Mouse (Mus musculus): Measurements from ENCODE around the gene Nrxn3. TPM values are rescaled to one million over a fixed set of nuclear protein-coding genes. Genes with fewer than 3 reads are reported as not detected.

Gene Nrxn3
- polyA plus RNA-seq, 1 experiment from 2014 or later, result 0.72 TPM

DNA sequence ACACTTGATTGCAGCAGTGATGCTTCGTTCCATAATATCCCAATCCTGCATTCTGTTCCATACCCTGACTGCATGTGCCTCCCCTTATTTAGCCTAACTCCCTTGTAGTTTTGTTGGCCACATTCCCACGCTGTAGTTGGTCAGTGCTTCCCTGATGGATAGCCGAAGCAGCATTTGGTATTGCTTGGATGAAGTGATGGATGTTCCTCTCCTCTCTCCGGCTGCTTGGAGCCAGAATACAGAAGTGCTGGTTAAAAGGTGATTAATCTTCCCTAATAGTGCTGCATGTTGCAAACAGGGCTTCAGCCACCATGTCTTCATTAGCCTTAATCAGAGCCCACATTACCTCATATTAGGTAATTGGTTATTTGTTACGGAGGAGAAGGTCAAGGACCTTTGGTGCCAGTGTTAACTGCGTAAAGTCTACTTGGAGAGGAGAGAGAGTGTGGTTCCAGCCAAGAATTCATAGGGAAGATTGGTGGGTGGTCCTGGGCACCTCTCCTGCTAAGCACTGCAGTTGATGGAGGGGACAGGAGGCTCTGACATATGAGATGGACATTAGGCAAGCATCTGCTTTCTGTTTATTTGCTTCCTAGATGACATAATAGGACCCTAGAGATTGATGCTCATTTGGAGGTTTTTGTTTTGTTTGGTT, 846.2 kb downstream of the Nrxn3 start:
- DNase-seq, result no peak
- ATAC-seq, result no peak
- H3K4me3 ChIP-seq (ENCODE audit: low read depth, low read length), result no peak overlapping the region
- no peak overlapping the region for H3K9ac ChIP-seq (replicated peaks)
- no peaks in the 10 kb centered on the region for H3K27me3 ChIP-seq (ENCODE audit: insufficient read depth, low read length)
- no peak overlapping the region for H3K27ac ChIP-seq (ENCODE audit: low read depth)
- no peak overlapping the region for H3K4me2 ChIP-seq (ENCODE audit: low read depth, low read length)
- TF ChIP-seq CTCF (IDR thresholded peaks at IDR 0.05; ENCODE audit: low read depth) (no peak), EP300 (IDR thresholded peaks at IDR 0.05; ENCODE audit: low read depth) (no peak)
- WGBS (ENCODE audit: insufficient replicate concordance), result 74% methylated on average over 6 of the region's 6 CpGs
- H3K36me3 ChIP-seq (replicated peaks; ENCODE audit: insufficient read depth, low read length), result no peaks in the 10 kb centered on the region
- H3K4me1 ChIP-seq (ENCODE audit: insufficient read depth), result no peaks in the 10 kb centered on the region
- no peaks in the 10 kb centered on the region for H3K9me3 ChIP-seq (ENCODE audit: low read length)

DNA sequence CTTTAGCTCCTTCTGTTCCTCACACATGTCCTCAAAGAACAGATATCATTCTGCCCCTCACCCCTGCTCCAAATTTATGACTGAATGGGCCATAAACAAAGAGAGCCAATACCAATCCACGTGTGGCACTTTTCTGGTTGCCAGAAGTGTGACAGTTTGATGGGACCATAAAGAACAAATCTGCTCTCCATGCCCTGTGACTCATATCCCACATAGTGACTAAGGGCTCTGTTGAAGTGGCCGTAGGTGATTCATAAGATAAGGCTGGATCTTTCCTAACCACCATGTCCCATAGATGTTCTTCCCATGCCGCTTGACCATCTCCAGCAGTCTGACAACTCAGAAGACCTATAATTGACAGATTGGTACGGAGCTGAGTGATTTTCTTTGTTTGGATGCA, 869.8 kb downstream of the Nrxn3 start:
- TF ChIP-seq EP300 (IDR thresholded peaks at IDR 0.05; ENCODE audit: low read depth) (no peak), CTCF (IDR thresholded peaks at IDR 0.05; ENCODE audit: low read depth) (no peak)
- H3K4me1 ChIP-seq (ENCODE audit: insufficient read depth), result no peaks in the 10 kb centered on the region
- H3K9me3 ChIP-seq (ENCODE audit: low read length), result no peaks in the 10 kb centered on the region

DNA sequence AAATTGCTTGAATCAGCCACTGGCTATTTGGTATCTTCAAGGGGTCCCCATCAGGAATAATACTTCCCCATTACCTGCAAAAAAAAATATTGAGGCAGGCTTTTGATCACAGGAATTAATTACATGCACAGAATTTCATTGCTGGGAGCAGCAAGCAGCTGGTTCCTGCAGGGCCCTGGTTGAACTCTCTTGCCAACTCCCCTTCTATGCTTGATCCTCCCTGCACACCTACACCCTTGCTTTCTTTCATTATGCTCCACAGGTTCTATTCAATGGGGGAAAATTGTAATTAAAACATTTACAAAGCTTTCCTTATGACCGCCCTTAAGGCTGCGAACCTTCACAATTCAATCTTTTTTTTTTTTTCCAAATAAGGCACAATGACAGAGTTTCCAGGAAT, 891.0 kb downstream of the Nrxn3 start:
- no peaks in the 10 kb centered on the region for H3K9me3 ChIP-seq (ENCODE audit: low read length)
- no peak overlapping the region for H3K27ac ChIP-seq (ENCODE audit: low read depth)
- no peaks in the 10 kb centered on the region for H3K4me1 ChIP-seq (ENCODE audit: insufficient read depth)
- H3K27me3 ChIP-seq (ENCODE audit: insufficient read depth, low read length), result no peaks in the 10 kb centered on the region
- 69% methylated on average over 2 of the region's 2 CpGs for WGBS (ENCODE audit: insufficient replicate concordance)
- H3K4me2 ChIP-seq (ENCODE audit: low read depth, low read length), result no peak overlapping the region
- ATAC-seq (no peak), DNase-seq (no peak)
- no peak overlapping the region for H3K4me3 ChIP-seq (ENCODE audit: low read depth, low read length)
- no peak overlapping the region for H3K9ac ChIP-seq (replicated peaks)
- no peaks in the 10 kb centered on the region for H3K36me3 ChIP-seq (replicated peaks; ENCODE audit: insufficient read depth, low read length)
- TF ChIP-seq CTCF (IDR thresholded peaks at IDR 0.05; ENCODE audit: low read depth) (no peak), EP300 (IDR thresholded peaks at IDR 0.05; ENCODE audit: low read depth) (no peak)

More for the DNA sequence above, 869.8 kb downstream of the Nrxn3 start:
- no peaks in the 10 kb centered on the region for H3K36me3 ChIP-seq (replicated peaks; ENCODE audit: insufficient read depth, low read length)
- no peak overlapping the region for H3K4me3 ChIP-seq (ENCODE audit: low read depth, low read length)
- DNase-seq (no peak), ATAC-seq (no peak)
- H3K27me3 ChIP-seq (ENCODE audit: insufficient read depth, low read length), result no peaks in the 10 kb centered on the region
- H3K9ac ChIP-seq (replicated peaks), result no peak overlapping the region
- H3K27ac ChIP-seq (ENCODE audit: low read depth), result no peak overlapping the region
- no peak overlapping the region for H3K4me2 ChIP-seq (ENCODE audit: low read depth, low read length)
- WGBS (ENCODE audit: insufficient replicate concordance), result 70% methylated on average over 4 of the region's 4 CpGs

DNA sequence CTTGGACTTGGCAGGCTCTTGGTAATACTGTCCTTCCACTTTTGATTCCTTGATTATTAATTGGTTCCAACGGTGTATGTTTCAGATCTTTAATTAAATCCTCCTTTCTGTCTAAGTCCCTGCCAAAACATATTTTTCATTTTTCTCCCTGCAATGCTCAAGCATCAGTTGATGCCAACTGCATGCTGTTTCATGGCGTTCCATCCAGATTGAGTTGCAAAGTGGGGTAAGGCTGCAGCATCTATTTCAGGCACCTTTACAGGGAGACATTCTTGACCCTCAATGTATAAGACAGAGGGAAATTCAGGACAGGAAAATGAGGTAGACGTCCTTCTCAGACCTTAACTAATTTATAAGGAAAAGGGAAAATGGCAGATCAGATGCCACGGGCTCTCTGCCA, 903.1 kb downstream of the Nrxn3 start:
- H3K9me3 ChIP-seq (ENCODE audit: low read length), result no peaks in the 10 kb centered on the region
- DNase-seq (no peak), ATAC-seq (no peak)
- WGBS (ENCODE audit: insufficient replicate concordance), result 70% methylated on average over 4 of the region's 4 CpGs
- no peak for TF ChIP-seq CTCF (IDR thresholded peaks at IDR 0.05; ENCODE audit: low read depth)
- TF ChIP-seq EP300 (IDR thresholded peaks at IDR 0.05; ENCODE audit: low read depth), result no peak
- no peak overlapping the region for H3K4me2 ChIP-seq (ENCODE audit: low read depth, low read length)
- H3K4me1 ChIP-seq (ENCODE audit: insufficient read depth), result no peaks in the 10 kb centered on the region
- H3K36me3 ChIP-seq (replicated peaks; ENCODE audit: insufficient read depth, low read length), result no peaks in the 10 kb centered on the region
- H3K27ac ChIP-seq (ENCODE audit: low read depth), result no peak overlapping the region
- H3K9ac ChIP-seq (replicated peaks), result no peak overlapping the region
- H3K4me3 ChIP-seq (ENCODE audit: low read depth, low read length), result no peak overlapping the region
- no peaks in the 10 kb centered on the region for H3K27me3 ChIP-seq (ENCODE audit: insufficient read depth, low read length)

DNA sequence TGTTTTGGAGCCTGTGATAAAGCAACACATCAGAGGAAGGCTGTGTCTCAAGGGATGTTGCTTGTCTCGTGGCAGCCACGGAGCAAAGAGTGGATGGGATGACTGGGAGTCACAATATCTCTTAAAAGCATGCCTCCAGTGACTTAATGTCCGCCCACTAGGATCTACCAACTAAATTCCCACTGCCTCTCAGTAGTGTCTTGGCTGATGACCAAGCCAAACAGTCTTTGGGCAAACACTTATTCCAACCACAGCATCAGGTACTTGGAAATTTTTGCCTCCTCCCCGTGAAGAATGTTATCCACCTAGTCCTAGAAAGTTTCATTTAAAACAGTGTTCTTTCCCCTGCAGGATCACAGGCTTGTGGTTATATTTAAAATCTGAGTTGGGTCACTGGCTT, 917.4 kb downstream of the Nrxn3 start:
- 68% methylated on average over 4 of the region's 4 CpGs for WGBS (ENCODE audit: insufficient replicate concordance)
- no peak overlapping the region for H3K9ac ChIP-seq (replicated peaks)
- no peak overlapping the region for H3K4me3 ChIP-seq (ENCODE audit: low read depth, low read length)
- no peaks in the 10 kb centered on the region for H3K36me3 ChIP-seq (replicated peaks; ENCODE audit: insufficient read depth, low read length)
- no peak overlapping the region for H3K27ac ChIP-seq (ENCODE audit: low read depth)
- ATAC-seq (no peak), DNase-seq (no peak)
- no peaks in the 10 kb centered on the region for H3K27me3 ChIP-seq (ENCODE audit: insufficient read depth, low read length)
- TF ChIP-seq CTCF (IDR thresholded peaks at IDR 0.05; ENCODE audit: low read depth) (no peak), EP300 (IDR thresholded peaks at IDR 0.05; ENCODE audit: low read depth) (no peak)
- H3K4me2 ChIP-seq (ENCODE audit: low read depth, low read length), result no peak overlapping the region
- no peaks in the 10 kb centered on the region for H3K4me1 ChIP-seq (ENCODE audit: insufficient read depth)
- no peaks in the 10 kb centered on the region for H3K9me3 ChIP-seq (ENCODE audit: low read length)

DNA sequence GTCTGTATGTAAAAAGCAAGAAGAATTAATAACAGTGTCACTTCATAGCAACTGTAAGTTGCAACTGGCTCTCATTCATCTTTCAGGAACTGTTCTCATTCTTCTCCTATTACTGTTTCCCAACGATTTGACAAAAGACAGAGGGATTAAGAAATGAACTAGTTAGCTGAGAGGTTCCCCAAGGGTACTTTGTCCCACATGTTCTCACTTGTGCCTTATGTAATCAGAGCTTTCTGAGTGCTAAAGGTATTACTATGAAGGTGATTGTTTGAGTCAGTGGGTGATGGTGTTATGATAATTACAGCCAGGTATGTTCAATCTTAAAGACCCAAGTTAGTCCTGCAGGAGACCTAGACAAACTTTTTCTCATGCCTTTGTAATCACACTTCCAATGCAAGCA, 918.8 kb downstream of the Nrxn3 start:
- Histone ChIP-seq H3K4me1 (ENCODE audit: insufficient read depth) (no peaks in the 10 kb centered on the region), H3K4me3 (ENCODE audit: low read depth, low read length) (no peak overlapping the region), H3K9ac (replicated peaks) (no peak overlapping the region), H3K27me3 (ENCODE audit: insufficient read depth, low read length) (no peaks in the 10 kb centered on the region), H3K27ac (ENCODE audit: low read depth) (no peak overlapping the region), H3K36me3 (replicated peaks; ENCODE audit: insufficient read depth, low read length) (no peaks in the 10 kb centered on the region), H3K9me3 (ENCODE audit: low read length) (no peaks in the 10 kb centered on the region), H3K4me2 (ENCODE audit: low read depth, low read length) (no peak overlapping the region)
- WGBS (ENCODE audit: insufficient replicate concordance), result 26% methylated on average over 1 of the region's 1 CpGs
- DNase-seq (no peak), ATAC-seq (no peak)
- no peak for TF ChIP-seq EP300 (IDR thresholded peaks at IDR 0.05; ENCODE audit: low read depth)
- TF ChIP-seq CTCF (IDR thresholded peaks at IDR 0.05; ENCODE audit: low read depth), result no peak

DNA sequence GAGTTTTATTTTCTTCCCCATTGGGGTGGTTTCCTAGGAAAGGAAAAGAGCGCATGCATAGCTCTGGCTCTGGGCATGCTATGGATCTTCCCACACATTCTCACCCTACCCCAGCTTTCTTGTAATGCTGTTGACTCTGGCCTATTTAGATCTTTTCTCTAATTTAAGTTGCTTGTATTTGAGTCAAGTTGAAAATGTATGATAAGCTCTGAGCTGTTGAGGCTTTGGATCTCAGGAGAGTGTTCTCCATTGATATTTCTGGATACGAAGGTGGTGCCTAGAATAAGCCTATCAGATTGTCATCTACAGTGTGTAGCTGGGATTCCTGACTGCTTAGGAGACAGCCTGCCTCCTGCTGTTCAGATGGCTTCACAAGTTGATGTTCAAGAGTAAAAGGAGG, 930.5 kb downstream of the Nrxn3 start:
- TF ChIP-seq CTCF (IDR thresholded peaks at IDR 0.05; ENCODE audit: low read depth) (no peak), EP300 (IDR thresholded peaks at IDR 0.05; ENCODE audit: low read depth) (no peak)
- no peak for ATAC-seq
- Histone ChIP-seq H3K4me1 (ENCODE audit: insufficient read depth) (no peaks in the 10 kb centered on the region), H3K4me3 (ENCODE audit: low read depth, low read length) (no peak overlapping the region), H3K9me3 (ENCODE audit: low read length) (no peaks in the 10 kb centered on the region), H3K36me3 (replicated peaks; ENCODE audit: insufficient read depth, low read length) (no peaks in the 10 kb centered on the region), H3K27ac (ENCODE audit: low read depth) (no peak overlapping the region), H3K9ac (replicated peaks) (no peak overlapping the region), H3K27me3 (ENCODE audit: insufficient read depth, low read length) (no peaks in the 10 kb centered on the region), H3K4me2 (ENCODE audit: low read depth, low read length) (no peak overlapping the region)
- no peak for DNase-seq
- WGBS (ENCODE audit: insufficient replicate concordance), result 71% methylated on average over 2 of the region's 2 CpGs

All from liver, postnatal 0 days (tissue).